Mouse (Mus musculus): Measurements from ENCODE around the gene Slc35e1.

DNA sequence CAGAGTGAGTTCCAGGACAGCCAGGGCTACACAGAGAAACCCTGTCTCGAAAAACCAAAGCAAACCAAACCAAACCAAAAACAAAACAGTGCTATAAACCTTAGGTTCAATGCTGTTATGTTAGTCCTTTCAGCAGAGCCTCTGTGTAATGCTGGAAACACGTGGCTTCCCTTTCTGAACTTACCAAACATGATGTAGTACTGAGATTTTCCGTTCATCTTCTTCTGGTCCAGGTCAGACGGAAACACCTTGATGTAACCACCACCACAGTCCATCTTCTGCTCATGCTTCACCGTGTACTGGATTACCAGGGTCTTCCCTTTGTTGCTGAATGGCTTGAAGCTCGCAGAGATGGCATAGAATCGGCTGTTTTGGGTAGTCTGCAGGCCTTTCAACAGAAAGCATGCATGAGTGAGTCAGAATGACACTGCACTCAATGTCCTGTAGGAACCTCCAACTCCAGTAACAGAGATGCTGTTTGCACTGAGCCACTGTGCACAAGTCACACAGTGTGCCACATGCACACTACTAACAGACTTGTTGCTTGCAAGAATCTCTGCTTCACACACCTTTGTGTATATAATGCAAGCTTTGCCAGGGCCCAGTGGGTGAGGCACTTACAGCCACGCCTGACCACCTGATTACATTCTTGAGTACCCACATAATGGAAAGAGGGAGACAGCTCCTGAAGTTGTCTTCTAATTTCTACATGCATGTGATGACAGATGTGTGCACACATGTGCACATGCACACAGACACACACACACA lies 54.0 kb downstream of the Slc35e1 start:
- TF ChIP-seq CTCF (IDR thresholded peaks at IDR 0.05; ENCODE audit: low read depth) (no peak), EP300 (IDR thresholded peaks at IDR 0.05; ENCODE audit: low read depth) (no peak)
